Mouse (Mus musculus) gastrocnemius, postnatal 4 days (tissue): ENCODE measurements around the gene Dpp6. TPM values are rescaled to one million over a fixed set of nuclear protein-coding genes. Genes with fewer than 3 reads are reported as not detected.

Experiments used
- DNase-seq, 2 experiments: peaks; one replicate each; pipeline ENCODE4 v3.0.0; 2021 to 2022; ENCODE audit warnings: low spot score in 2 of 2, mixed read lengths in 2 of 2
- total RNA-seq, 2 experiments: library from RNA; stranded (reverse); gene quantifications; 2 replicates each; pipeline ENCODE4 v1.2.3; 2021

Gene Dpp6
- total RNA-seq, 2 experiments from 2014 or later = 5.0 to 5.6 TPM

- no peak for DNase-seq
Observed at GRCm38 (mm10) chr5:26945169-26945920, 128.3 kb downstream of the Dpp6 start.

GRCm38 (mm10) chr5:26969941-26970590 is 153.1 kb downstream of the Dpp6 start:
- DNase-seq = no peak

GRCm38 (mm10) chr5:26973166-26973565 is 156.2 kb downstream of the Dpp6 start:
- DNase-seq = no peak

- no peak for DNase-seq
Observed at GRCm38 (mm10) chr5:26979348-26979747, 162.3 kb downstream of the Dpp6 start.

GRCm38 (mm10) chr5:26979755-26980154 is 162.8 kb downstream of the Dpp6 start:
- no peak for DNase-seq

- no peak for DNase-seq
Observed at GRCm38 (mm10) chr5:26985114-26985513, 168.1 kb downstream of the Dpp6 start.

GRCm38 (mm10) chr5:26991587-26991986 is 174.6 kb downstream of the Dpp6 start:
- DNase-seq = no peak

GRCm38 (mm10) chr5:27003537-27003936 is 186.5 kb downstream of the Dpp6 start:
- DNase-seq = no peak

- no peak for DNase-seq
Observed at GRCm38 (mm10) chr5:27009157-27009556, 192.2 kb downstream of the Dpp6 start.

GRCm38 (mm10) chr5:27010582-27010981 is 193.6 kb downstream of the Dpp6 start:
- DNase-seq = no peak

GRCm38 (mm10) chr5:27018314-27018956 is 201.4 kb downstream of the Dpp6 start:
- no peak for DNase-seq

- no peak for DNase-seq
Observed at GRCm38 (mm10) chr5:27028611-27029010, 211.6 kb downstream of the Dpp6 start.

GRCm38 (mm10) chr5:27029784-27030183 is 212.8 kb downstream of the Dpp6 start:
- DNase-seq = no peak

GRCm38 (mm10) chr5:27034858-27035257 is 217.9 kb downstream of the Dpp6 start:
- no peak for DNase-seq

- DNase-seq = no peak
Observed at GRCm38 (mm10) chr5:27035291-27035690, 218.3 kb downstream of the Dpp6 start.

GRCm38 (mm10) chr5:27035891-27036290 is 218.9 kb downstream of the Dpp6 start:
- no peak for DNase-seq

GRCm38 (mm10) chr5:27037796-27038195 is 220.8 kb downstream of the Dpp6 start:
- no peak for DNase-seq

- DNase-seq = no peak
Observed at GRCm38 (mm10) chr5:27048167-27048566, 231.2 kb downstream of the Dpp6 start.

GRCm38 (mm10) chr5:27048926-27049325 is 231.9 kb downstream of the Dpp6 start:
- DNase-seq = no peak

GRCm38 (mm10) chr5:27049341-27050091 is 232.5 kb downstream of the Dpp6 start:
- no peak for DNase-seq

GRCm38 (mm10) chr5:27051250-27051649 is 234.2 kb downstream of the Dpp6 start:
- no peak for DNase-seq

GRCm38 (mm10) chr5:27052441-27052840 is 235.4 kb downstream of the Dpp6 start:
- DNase-seq = no peak
